Mouse (Mus musculus) left cerebral cortex, postnatal 14 days (tissue): ENCODE measurements around the gene Pdlim4. TPM values are rescaled to one million over a fixed set of nuclear protein-coding genes. Genes with fewer than 3 reads are reported as not detected.

Experiments used
- DNase-seq, 2 experiments: peaks; one replicate each; pipeline ENCODE4 v3.0.0; 2021 to 2022; ENCODE audit warnings: low spot score in 2 of 2, mixed read lengths in 1 of 2
- intact Hi-C: fragments of 180-260 bp; cut with DNase I; formaldehyde crosslinking; loops from one replicate; pipeline ENCODE4 v1.15.1; 2025
- long read RNA-seq, 2 experiments: library from polyadenylated mRNA; stranded (forward); transcript quantifications; one replicate each; pipeline ENCODE4 v2.0.0; 2021
- total RNA-seq, 2 experiments: library from RNA; stranded (reverse); gene quantifications; 2 replicates each; pipeline ENCODE4 v1.2.3; 2021

The Pdlim4 gene
- 10 to 100 TPM; 10.9 to 12.0 TPM for total RNA-seq
- long read RNA-seq, experiment 1, transcript Pdlim4-201 (7 exons, 1,182 nt) = major isoform, 9 of 9 reads
- long read RNA-seq, experiment 1, partial matches to known transcripts = 0 of 9 reads
- long read RNA-seq, experiment 1, other reads (novel, unspliced or antisense) = 0 of 9 reads
- long read RNA-seq, experiment 2, transcript Pdlim4-201 (7 exons, 1,182 nt) = major isoform, 8 of 8 reads
- long read RNA-seq, experiment 2, partial matches to known transcripts = 0 of 8 reads
- long read RNA-seq, experiment 2, other reads (novel, unspliced or antisense) = 0 of 8 reads

DNA sequence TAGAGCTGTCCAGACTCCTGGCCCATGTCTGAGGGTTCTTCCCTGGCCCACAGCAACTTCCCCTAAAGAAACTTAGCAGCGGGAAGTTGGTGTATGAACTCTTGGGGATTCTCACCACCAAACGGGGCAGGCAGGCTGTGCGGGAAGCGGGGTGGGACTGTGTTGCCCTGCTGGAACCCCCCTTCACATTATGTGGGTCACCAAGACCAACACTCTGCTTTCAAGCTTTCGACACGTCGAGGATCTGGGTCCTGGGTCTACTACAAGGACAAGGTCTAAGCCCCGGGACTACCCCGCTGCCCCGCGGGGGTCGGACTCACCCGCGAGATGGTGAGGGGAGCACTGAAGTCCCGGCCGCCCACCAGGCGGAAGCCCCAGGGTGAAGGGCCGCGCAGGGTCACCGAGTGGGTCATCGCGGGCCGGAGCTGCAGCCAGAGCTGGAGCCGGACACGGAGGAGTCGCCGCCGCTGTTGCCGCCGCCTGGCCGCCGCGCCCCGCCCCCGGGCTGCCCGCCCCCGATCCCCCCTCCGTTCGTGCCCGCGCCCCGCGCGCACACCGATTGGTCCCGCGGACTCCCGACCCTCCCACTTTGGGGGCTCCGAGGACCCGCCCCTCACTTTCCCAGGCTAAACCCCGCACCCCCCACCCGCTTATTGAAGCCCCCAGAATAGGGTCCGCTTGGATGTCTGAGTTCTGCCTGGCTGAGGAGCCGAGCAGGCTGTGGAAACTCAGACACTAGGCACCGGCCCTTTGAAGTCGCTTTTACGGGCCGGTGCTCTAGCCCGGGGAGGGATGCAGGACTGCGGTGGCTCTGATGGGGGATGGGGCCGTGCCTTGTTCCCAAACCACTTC is at the start of gene Pdlim4:
Gene Pdlim4 (minus strand): TSS at position 495 of the 852 bp plus-strand sequence.
- DNase-seq = no peak
- intact Hi-C loops = no loop called here

DNA sequence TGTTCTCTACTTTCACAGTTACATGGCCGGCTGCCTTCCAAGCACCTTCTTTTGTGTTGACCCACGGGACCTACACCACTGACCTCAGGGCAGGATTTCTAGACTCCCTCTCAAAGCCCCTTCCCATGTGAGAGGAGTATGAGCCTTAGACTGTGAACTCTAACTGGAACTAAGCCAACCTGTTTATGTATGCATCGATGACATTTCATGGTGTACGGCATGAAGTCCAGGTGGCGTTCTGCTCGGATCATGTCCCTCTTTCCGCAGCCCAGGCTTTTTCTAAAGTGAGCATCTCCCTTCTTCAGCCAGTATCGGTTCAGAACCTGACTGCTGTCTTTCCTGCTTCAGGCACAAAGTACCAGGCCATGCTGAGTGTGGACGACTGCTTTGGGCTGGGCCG is 48.3 kb upstream of the Pdlim4 start:
- intact Hi-C loops = no loop called here
- no peak for DNase-seq

DNA sequence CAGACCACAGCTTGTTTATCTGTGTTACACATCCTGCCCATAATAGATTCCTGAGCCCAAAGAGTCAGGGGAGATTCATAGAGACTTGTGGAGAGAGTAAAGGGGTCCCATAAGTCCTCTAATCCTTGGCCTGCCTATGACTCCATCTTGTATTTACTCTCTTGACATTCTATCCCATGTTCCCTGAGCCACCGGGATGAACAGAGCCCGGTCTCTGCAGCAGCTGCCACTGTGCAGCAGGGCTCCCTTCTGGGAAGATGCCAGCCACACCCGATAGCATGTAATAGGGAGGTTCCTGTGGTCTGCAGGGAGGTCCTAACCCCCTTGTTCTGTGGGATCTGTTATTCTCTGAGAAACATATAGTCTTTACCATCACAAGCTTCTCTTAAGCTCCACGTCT is 47.6 kb upstream of the Pdlim4 start:
- intact Hi-C loops = no loop called here
- no peak for DNase-seq

DNA sequence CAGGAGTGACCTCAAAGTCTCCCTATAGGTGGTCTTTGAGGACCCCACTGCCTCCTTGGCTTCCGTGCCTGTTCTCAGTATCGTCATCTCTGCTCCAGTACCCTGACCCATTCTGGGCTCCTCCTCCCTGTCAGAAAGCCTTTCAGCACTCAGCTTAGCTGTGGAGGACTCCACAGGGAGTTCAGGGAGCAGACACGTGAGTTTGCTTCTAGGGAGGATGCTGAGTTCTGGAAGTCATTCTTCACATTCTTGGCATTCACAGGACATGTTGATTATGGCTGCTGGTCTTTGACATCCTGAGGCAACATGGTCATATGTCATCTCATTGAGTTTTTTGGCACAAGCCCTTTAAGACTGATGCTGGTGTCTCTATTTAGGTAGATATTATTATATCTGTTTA is 47.1 kb upstream of the Pdlim4 start:
- intact Hi-C loops = no loop called here
- DNase-seq = no peak

DNA sequence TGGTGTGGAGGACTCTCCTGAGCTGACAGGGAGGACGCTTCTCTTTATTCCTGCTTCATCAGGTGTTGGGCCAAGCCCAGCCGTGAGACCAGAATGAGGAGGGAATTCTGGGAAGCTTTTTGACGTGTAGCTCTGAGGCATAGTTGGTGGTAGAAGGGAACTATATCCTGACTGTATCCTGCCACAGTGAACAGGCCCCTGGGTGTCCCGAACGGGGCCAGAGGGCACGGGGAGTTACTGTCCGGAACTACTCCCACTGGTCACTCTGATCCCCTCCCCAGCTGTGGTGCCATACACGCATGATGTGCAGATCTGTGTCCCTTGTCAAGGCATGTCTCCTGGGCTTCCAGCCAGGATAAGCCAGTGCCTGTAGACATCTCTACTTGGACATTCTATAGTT is 46.5 kb upstream of the Pdlim4 start:
- DNase-seq = no peak
- intact Hi-C loops = no loop called here

DNA sequence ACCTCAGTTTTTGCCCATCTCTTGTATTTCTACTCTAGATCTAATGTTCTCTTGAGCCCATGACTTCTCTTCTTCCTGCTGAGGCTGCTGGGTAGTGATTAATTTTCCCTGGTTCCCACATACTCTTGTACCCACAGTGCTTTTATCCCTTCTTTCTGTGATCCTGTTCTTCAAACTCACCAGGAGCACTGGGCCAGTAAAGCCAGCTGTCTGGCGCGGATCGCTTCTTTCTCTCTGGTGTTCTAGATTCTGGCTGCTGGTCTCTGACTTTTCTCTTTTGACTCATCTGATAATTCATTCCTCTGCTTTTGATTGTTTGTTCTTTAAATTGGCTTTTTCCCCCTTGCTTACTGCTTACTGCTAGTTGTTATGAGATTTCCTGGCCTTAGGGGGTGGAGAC is 45.9 kb upstream of the Pdlim4 start:
- intact Hi-C loops = no loop called here
- no peak for DNase-seq

DNA sequence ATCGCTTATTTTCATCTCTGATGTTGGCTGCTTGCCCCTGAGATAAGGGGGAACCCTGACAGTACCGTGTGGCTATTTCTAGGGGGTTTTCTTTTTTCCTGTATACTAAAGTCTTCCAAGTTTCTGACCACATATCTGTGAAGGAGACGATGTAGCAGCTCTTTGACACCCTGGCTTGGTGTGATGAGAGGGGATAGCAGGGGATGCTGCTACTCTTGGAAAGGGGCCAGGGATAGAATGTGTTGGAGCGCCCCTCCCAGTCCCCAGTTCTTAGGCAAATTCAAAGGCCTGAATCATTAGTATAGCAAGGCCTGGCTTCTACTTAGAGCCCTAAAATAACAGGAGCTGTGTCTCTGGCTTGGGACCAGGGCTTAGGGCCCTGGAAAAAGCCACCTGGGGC is 44.5 kb upstream of the Pdlim4 start:
- DNase-seq = no peak
- intact Hi-C loops = no loop called here

DNA sequence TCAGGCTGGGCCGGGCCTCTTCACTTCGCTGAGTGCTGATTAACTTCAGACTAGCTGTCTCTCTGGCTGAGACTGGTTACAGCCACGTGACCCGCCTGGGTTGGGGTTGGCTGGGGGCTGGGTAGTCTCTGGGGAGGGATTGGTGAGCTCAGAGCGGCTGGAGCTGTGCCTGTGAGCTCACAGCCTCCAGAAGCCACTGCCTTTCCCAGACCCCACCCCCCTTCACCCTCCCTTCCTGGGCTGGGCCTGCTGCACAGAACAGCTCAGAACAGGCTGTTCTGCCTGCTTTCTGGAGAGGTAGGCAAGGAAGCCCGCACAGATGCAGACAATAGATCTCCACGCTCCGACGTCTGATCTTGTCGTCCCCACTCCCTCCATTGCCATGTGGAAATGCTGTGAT is 44.1 kb upstream of the Pdlim4 start:
- DNase-seq = peak; percentile 85 to 94
- intact Hi-C loops = no loop called here

DNA sequence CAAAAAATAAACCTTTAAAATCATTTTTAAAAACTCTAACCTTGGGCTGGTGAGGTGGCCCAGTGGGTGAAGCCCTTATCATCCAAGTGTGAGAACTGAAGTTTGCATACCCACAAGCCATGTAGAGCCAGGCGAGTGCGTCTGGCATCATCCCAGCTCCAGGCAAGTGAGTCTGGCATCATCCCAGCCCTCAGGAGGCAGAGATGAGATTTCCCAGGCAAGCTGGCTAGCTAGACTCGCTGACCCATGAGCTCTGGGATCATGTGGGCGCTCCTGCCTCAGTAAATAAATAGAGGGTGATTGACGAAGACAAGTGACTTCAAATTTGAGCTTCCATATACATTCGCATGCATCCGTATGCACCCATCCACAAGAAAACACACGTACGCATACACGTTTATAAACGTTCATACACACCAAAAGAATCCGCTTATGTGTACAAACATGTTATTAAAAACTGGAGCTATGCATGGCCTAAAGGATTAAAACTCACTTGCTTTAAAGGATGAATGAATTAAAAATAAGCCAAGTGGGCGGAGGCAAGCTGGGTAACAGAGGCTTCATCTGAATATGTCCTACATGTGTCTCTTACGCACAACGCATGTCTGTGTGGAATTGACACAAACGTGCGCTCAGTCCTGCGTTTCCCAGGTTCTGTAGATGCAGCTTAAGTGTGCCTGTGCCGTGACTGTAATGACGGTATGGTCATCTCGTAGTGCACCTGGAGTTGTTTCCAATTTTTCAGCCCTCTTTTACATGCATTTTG is 43.3 kb upstream of the Pdlim4 start:
- intact Hi-C loops = no loop called here
- DNase-seq = peak; percentile 50 to 65

DNA sequence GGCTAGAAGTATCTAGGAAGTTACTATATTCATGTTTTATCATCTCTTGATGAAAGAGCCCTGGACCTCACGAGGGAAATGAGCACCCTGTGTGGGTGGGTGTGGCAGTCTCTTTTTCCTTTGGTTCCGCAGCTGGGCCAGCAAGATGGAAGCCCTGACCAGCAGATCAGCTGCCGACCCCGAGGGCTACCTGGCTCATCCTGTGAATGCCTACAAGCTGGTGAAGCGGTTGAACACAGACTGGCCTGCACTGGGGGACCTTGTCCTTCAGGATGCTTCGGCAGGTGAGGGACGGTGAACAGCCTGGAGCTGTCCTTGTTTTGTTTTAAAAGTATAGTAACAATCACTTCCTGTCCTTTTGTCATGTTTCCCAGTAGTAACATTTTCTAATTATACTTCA is 42.5 kb upstream of the Pdlim4 start:
- intact Hi-C loops = no loop called here
- DNase-seq = no peak

DNA sequence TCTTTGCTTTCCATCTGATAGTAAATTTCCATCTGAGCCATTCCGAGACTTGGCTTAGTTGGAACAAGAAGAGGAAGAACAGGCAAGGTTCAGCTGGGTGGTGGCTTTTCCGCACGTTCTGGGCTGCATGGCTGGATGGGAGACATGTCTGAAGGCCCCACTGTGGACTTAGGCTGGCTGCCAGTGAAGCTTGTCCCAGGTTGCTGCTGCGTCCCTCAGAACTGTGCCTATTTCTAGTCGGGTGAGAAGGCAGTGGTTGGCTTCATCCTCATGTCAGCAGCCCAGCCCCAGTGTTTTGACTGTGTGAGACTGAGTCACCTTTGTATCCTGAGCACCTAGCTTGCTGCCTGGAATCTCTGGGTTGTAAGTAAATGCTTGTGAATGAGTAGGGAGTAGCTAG is 40.1 kb upstream of the Pdlim4 start:
- intact Hi-C loops = no loop called here

DNA sequence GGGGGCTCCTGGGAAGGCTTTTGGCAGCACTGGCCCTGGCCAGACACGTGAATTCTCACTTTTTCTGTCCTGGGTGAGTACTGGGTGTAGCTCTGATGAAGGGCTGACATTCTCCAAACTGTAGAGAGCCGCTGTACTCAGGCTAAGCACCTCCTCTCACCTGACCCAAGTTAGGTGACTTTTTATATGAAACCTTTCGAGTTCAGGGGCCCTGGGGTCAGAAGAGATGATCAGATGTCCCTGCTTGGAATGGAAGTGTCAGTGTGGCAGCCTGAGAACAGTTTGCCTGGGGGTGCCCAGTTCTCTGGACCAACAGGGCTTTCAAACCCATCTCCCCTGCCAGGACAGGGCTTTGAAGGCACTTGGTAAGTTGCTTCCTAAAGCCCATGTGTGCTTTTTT is 39.3 kb upstream of the Pdlim4 start:
- intact Hi-C loops = no loop called here
- no peak for DNase-seq

More for the DNA sequence above, 40.1 kb upstream of the Pdlim4 start:
- DNase-seq = no peak

DNA sequence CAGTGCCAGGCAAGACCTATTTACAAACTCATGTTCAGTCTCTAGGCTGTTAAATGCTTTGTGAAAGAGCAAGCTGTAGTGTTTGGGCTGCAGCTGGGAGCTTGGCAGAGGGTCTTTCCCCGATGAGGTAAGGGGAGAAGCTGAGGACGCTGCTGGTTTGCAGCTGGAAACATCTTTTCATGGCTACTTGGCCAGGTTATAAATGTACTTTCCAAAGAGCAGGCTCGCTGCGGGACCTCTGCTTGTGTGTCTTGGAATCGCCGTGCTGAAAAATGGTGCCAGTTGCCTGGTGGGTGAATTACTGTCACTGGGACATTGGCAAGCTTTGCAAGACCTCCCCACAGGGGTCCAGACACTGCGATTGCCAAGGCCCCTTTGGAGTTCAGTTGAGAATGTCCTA is 38.4 kb upstream of the Pdlim4 start:
- intact Hi-C loops = no loop called here
- no peak for DNase-seq

DNA sequence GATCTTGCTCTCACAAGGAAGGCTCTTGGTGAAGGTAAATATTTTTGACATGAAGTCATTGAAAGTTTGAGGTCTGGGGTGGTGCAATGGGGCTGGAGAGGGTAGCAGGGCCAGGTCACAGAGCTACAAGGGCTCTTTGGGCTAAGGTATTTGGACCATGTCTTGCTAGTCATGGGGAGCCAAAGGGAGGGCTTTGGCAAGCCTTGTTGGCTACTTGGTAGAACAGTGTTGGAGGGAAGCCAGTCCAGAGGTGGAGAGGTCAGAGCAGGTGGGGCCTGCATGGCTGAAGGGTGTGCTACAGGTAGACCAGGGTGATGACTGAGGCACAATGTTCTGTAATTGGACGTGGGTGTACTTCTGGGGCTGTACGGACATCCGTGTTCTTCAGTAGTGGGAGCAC is 37.9 kb upstream of the Pdlim4 start:
- DNase-seq = no peak
- intact Hi-C loops = no loop called here

DNA sequence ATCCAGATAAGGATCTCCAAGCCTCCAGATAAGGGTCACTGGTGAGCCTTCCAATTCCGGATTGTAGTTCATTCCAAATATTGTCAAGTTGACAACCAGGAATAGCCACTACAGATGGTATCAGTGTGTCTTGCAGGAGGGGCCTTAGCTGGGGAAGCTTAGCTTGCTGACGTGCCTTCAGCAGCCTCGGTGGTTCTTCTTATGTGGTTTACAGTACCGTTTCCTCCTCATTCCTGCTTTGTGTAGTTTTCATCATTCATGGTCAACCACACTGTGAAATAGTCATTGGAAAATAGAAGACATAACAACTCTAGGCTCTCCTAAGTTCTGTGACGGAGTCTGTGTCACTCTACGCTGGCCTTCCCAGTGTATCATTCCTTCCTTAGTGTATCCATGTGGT is 36.2 kb upstream of the Pdlim4 start:
- no peak for DNase-seq
- intact Hi-C loops = no loop called here

DNA sequence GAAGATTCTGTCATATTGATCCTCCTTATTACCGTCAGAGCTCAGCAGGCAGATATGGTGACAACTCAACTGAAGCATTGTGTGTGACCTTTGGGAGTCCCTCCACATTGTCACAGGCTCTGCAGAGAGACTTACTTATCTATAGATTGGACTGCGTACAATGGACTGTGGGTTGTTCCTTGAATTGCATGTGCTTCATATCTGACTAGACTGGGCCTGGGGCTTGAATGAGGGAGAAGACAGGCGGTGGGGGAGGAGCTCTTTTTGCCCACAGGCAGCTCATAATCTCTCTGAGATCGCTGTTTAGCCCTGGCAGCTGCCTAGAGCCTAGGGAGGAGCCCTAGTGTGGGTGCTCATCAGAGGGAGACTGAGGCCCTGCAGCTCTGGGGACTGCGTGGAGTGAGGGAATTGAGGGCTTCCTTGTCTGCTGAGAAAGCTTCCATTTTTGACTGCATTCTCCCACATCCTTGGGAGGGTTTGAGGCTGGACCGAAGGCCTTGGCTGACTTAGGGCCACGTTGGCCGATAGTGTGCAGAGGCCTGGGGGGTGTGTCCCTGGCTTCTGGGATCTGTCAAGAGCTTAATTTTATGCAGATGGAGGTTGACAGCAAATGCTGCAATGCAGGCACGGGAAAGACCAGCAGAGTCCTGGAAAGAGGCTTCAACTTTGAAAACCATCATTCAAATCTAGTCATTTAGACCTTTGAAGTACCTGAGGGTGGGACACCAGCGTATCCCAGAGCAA is 34.1 kb upstream of the Pdlim4 start:
- DNase-seq = no peak
- intact Hi-C loops = no loop called here

DNA sequence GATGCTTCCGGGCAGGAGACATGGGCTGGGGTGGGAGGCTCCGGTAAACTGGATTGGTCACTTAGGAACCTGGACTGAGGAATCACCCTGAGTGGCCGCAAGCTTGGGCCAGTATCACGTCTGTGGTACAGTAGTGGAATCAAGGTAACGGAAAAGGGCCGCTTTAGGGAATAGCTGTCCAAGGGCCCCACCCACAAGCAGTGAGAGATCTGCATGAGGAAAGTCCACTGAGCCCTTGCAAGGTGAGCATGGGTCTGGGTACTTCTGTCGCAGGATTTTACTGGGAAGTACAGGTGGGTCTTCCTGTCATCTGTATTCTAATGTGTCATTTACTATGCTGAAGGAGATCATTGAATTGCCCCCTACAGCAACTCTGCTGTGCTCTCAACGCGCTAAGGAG is 32.9 kb upstream of the Pdlim4 start:
- intact Hi-C loops = no loop called here

DNA sequence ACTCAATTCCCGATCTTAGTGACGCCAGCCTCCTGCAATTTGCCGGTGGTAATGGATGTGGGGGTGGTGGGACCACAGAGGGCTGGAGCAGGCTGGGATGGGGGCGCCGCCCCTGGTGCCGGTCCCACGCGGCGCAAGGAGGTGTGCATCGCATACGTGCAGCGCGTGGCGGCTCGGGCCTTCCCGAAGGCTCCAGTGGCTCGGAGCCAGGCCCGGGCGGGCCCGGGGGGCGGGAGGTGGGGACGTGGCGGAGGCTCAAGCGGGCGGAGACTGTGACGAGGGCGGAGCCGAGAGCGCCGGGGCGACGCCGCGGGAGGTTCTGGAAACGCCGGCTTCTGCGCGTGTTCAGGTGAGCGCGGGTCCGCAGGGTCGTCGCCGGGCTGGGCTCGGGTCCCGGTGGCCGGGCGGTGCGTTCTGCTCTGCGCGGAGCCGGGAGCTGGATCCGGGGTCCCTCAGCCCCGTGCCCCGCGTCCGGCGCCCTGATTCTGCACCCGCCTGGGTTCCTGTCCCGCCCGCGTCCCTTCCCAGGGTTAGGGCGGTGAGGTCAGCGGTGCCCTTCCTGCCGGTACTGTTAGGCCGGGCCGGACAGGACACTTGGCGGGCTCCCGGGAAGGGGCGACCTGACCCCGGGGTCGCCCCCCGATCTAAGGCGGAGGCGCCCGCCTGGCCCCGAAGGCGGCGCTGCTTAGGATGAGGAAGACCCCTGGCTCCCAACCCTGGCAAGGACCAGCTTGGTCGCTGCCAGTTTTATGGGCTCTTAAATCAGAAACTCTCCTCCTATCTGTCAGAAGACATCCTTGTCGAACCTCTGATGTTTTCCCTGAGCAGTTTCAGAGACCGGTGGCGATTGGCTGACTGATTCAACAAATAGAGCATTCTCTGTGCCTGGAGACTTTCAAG is 32.1 kb upstream of the Pdlim4 start:
- DNase-seq = peak; percentile 33 to 66
- intact Hi-C loops = no loop called here

More for the DNA sequence above, 32.9 kb upstream of the Pdlim4 start:
- DNase-seq = no peak
